Mouse (Mus musculus) kidney, adult 2 months (tissue): ENCODE results near the gene Gm13288. TPM values are rescaled to one million over a fixed set of nuclear protein-coding genes. Genes with fewer than 3 reads are reported as not detected.
"Not testable (repeated sequence)": the region's sequence is repeated elsewhere in the genome, so short reads cannot be mapped to it uniquely, and the experiment has no call there.

Experiments
- DNase-seq: peaks from one replicate; pipeline ENCODE4 v3.0.0; 2021
- H3K27ac ChIP-seq: fragments of 200-500 bp; 2 replicates; pipeline ENCODE4 v1.5.1; 2012; ENCODE audit warnings: low read depth, low read length, control low read depth, inconsistent platforms; ENCODE audit not compliant: insufficient read depth
- H3K27me3 ChIP-seq: fragments of 200-500 bp; replicated peaks from 2 replicates; pipeline ENCODE4 v1.6.1; 2012; ENCODE audit warnings: mild to moderate bottlenecking, moderate library complexity, low read length, inconsistent platforms; ENCODE audit not compliant: control insufficient read depth, insufficient read depth
- H3K36me3 ChIP-seq: fragments of 200-500 bp; 2 replicates; pipeline ENCODE4 v1.6.1; 2012; ENCODE audit warnings: mild to moderate bottlenecking, moderate library complexity, low read length, inconsistent platforms; ENCODE audit not compliant: control insufficient read depth, insufficient read depth
- H3K4me1 ChIP-seq: fragments of 200-500 bp; 2 replicates; pipeline ENCODE4 v1.6.1; 2011; ENCODE audit warnings: low read length; ENCODE audit not compliant: control insufficient read depth, insufficient read depth
- H3K4me3 ChIP-seq: fragments of 200-500 bp; 2 replicates; pipeline ENCODE4 v1.5.1; 2011; ENCODE audit warnings: mild to moderate bottlenecking, low read depth, low read length, control low read depth; ENCODE audit not compliant: insufficient read depth
- CTCF ChIP-seq: fragments of 200-500 bp; conservative IDR thresholded peaks from 2 replicates; pipeline ENCODE4 v1.5.1; 2011; ENCODE audit warnings: low read depth, mild to moderate bottlenecking, control low read depth, low read length, moderate library complexity, mixed read lengths; ENCODE audit not compliant: insufficient read depth, insufficient read length
- POLR2A ChIP-seq: fragments of 200-500 bp; IDR thresholded peaks from one replicate; pipeline ENCODE4 v1.6.1; 2011; ENCODE audit warnings: low read depth, low read length, control low read depth
- WGBS: fragments of 180-500 bp; shearing (Covaris S2); methylation state at CpG from one replicate; pipeline ENCODE4 v1.1.7; 2018; 5-methylcytosine and 5-hydroxymethylcytosine counted together
- polyA plus RNA-seq: library from polyadenylated mRNA; depleted of rRNA; stranded (reverse); fragments of >200 nt; gene quantifications from 2 replicates; pipeline ENCODE4 v1.2.3, GENCODE M21; 2012

The Gm13288 gene
- polyA plus RNA-seq, 1 experiment = not detected

- not testable (repeated sequence) for H3K4me3 ChIP-seq, H3K27me3 ChIP-seq, H3K27ac ChIP-seq, H3K36me3 ChIP-seq, H3K4me1 ChIP-seq
- DNase-seq = peak; percentile 88
- TF ChIP-seq CTCF = 0 out of 2 replicates have a peak, but pooled peaks have one; percentile 27
- 0% methylated on average over 1 of the region's 28 CpGs for WGBS
Observed at GRCm38 (mm10) chr4:88788402-88788801, 16.9 kb upstream of the Gm13288 start, which contains the start of gene Gm13277. Gene Gm13277 (plus strand): TSS chr4:88788632.

GRCm38 (mm10) chr4:88791250-88791649 is 14.1 kb upstream of the Gm13288 start, which contains the start of gene Gm13278:
Gene Gm13278 (plus strand): TSS chr4:88791550.
- not testable (repeated sequence) for H3K4me1 ChIP-seq, H3K27me3 ChIP-seq, DNase-seq, H3K27ac ChIP-seq, H3K4me3 ChIP-seq, H3K36me3 ChIP-seq
- no CpG with 5 or more reads among the region's 28 CpGs for WGBS

- H3K27me3 ChIP-seq, H3K36me3 ChIP-seq, H3K4me3 ChIP-seq, H3K4me1 ChIP-seq, H3K27ac ChIP-seq: not testable (repeated sequence)
- WGBS = under 1% methylated on average over 16 of the region's 52 CpGs
- DNase-seq = peak; percentile 51
Observed at GRCm38 (mm10) chr4:88793936-88794675, 11.2 kb upstream of the Gm13288 start, which contains the start of gene Gm13275. Gene Gm13275 (plus strand): TSS chr4:88794487.

GRCm38 (mm10) chr4:88797097-88797496 is 8.2 kb upstream of the Gm13288 start, which contains the start of gene Gm13279:
Gene Gm13279 (plus strand): TSS chr4:88797397.
- no CpG with 5 or more reads among the region's 28 CpGs for WGBS
- H3K4me1 ChIP-seq, H3K27me3 ChIP-seq, DNase-seq, H3K27ac ChIP-seq, H3K36me3 ChIP-seq, H3K4me3 ChIP-seq: not testable (repeated sequence)

GRCm38 (mm10) chr4:88799365-88799764 is 6.0 kb upstream of the Gm13288 start, which contains the start of gene Gm13285:
Gene Gm13285 (plus strand): TSS chr4:88799665.
- 12% methylated on average over 6 of the region's 7 CpGs for WGBS
- H3K4me3 ChIP-seq, H3K4me1 ChIP-seq, H3K27me3 ChIP-seq, H3K27ac ChIP-seq, H3K36me3 ChIP-seq, DNase-seq: not testable (repeated sequence)

- not testable (repeated sequence) for H3K4me1 ChIP-seq, DNase-seq, H3K27me3 ChIP-seq, H3K4me3 ChIP-seq, H3K27ac ChIP-seq, H3K36me3 ChIP-seq
- no CpG with 5 or more reads among the region's 29 CpGs for WGBS
Observed at GRCm38 (mm10) chr4:88802954-88803353, 2.4 kb upstream of the Gm13288 start, which contains the start of gene Gm13287. Gene Gm13287 (plus strand): TSS chr4:88803254.

- not testable (repeated sequence) for H3K4me1 ChIP-seq, H3K27me3 ChIP-seq, H3K36me3 ChIP-seq, H3K27ac ChIP-seq, H3K4me3 ChIP-seq
- DNase-seq = peak; percentile 51
- under 1% methylated on average over 15 of the region's 34 CpGs for WGBS
Observed at GRCm38 (mm10) chr4:88805761-88806160, 430 bp downstream of the Gm13288 start.

GRCm38 (mm10) chr4:88815928-88816327 is 10.6 kb downstream of the Gm13288 start, which contains the start of gene Ifna7:
Gene Ifna7 (plus strand): TSS chr4:88816228.
- H3K27me3 ChIP-seq = no peaks in the 10 kb centered on the region
- H3K4me1 ChIP-seq = no peaks in the 10 kb centered on the region
- TF ChIP-seq POLR2A = no peak
- TF ChIP-seq CTCF = no peak
- no peaks in the 10 kb centered on the region for H3K36me3 ChIP-seq
- H3K4me3 ChIP-seq = no peak within 1 kb of the TSS
- no peak for DNase-seq
- H3K27ac ChIP-seq = no peak within 1 kb of the TSS
- 57% methylated on average over 3 of the region's 3 CpGs for WGBS
